Mouse (Mus musculus) stomach, embryonic 16.5 days (tissue): ENCODE data around the gene Homer2. TPM values are rescaled to one million over a fixed set of nuclear protein-coding genes. Genes with fewer than 3 reads are reported as not detected.

Experiments used
- ATAC-seq: fragments of 200-750 bp; cut with Nextera tagmentation; 2 replicates; pipeline ENCODE4 v1.8.0; 2017; ENCODE audit warnings: moderate number of reproducible peaks, moderate TSS enrichment; ENCODE audit not compliant: insufficient read depth, low FRiP score
- H3K27ac ChIP-seq: fragments of 300-500 bp; sonication (generic); 2 replicates; pipeline ENCODE4 v1.5.1; 2014; ENCODE audit warnings: low read length
- H3K27me3 ChIP-seq: fragments of 300-500 bp; sonication (generic); 2 replicates; pipeline ENCODE4 v1.6.1; 2014; ENCODE audit warnings: low read length, control low read depth, mixed read lengths; ENCODE audit not compliant: control insufficient read depth, insufficient read depth
- H3K36me3 ChIP-seq: fragments of 300-500 bp; sonication (generic); 2 replicates; pipeline ENCODE4 v1.6.1; 2014; ENCODE audit warnings: low read length; ENCODE audit not compliant: control insufficient read depth, insufficient read depth
- H3K4me1 ChIP-seq: fragments of 300-500 bp; sonication (generic); 2 replicates; pipeline ENCODE4 v1.6.1; 2014; ENCODE audit warnings: low read length, control low read depth, mixed read lengths; ENCODE audit not compliant: control insufficient read depth, insufficient read depth
- H3K4me2 ChIP-seq: fragments of 300-500 bp; sonication (generic); 2 replicates; pipeline ENCODE4 v1.6.1; 2014; ENCODE audit warnings: low read depth, low read length, mixed read lengths
- H3K4me3 ChIP-seq: fragments of 300-500 bp; sonication (generic); replicated peaks from 2 replicates; pipeline ENCODE4 v1.5.1; 2014; ENCODE audit warnings: mild to moderate bottlenecking, low read length
- H3K9ac ChIP-seq: fragments of 300-500 bp; sonication (generic); 2 replicates; pipeline ENCODE4 v1.6.1; 2014; ENCODE audit warnings: low read length
- H3K9me3 ChIP-seq: fragments of 300-500 bp; sonication (generic); replicated peaks from 2 replicates; pipeline ENCODE4 v1.6.1; 2016; ENCODE audit warnings: low read length, control low read depth; ENCODE audit not compliant: control insufficient read depth
- WGBS: fragments of 180-500 bp; shearing (Covaris S2); extraction: QIAGEN DNeasy Blood & Tissue Kit; methylation state at CpG from one replicate; pipeline ENCODE4 v1.1.7; 2014; 5-methylcytosine and 5-hydroxymethylcytosine counted together
- polyA plus RNA-seq: library from polyadenylated mRNA; unstranded; fragments of >200 nt; fragmentation: Nextera tagmentation; extraction: Ambion mirVana; gene quantifications from 2 replicates; pipeline ENCODE4 v1.2.1, GENCODE M21; 2015

Homer2 gene
- polyA plus RNA-seq, 1 experiment from 2014 or later = 33.3 TPM

DNA sequence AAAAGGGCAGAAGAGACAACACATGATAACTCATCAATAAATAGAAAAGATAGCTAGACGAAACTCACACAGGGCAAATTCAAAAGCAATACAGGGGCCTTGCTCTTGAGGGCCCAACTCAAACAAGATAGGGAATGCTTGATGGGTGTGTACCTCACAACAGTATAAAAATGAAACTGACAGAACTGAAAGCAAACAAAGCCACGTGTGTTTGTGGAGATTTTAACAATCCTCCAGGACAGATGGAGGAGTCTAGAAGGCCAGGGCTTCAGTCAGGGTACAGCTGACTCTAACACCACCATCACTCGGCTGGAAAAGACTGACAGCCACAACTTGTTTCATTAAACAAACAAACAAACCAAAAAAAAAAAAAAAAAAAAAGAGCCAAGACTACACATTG is 44.3 kb downstream of the Homer2 start:
- Histone ChIP-seq H3K4me3 (no peak overlapping the region), H3K9ac (no peak overlapping the region), H3K4me1 (0 out of 2 replicates have a peak, but pooled peaks cover 2% of the 10 kb centered on the region), H3K27ac (no peak overlapping the region), H3K4me2 (no peak overlapping the region), H3K9me3 (no peaks in the 10 kb centered on the region), H3K36me3 (no peaks in the 10 kb centered on the region), H3K27me3 (no peaks in the 10 kb centered on the region)
- WGBS = 31% methylated on average over 3 of the region's 3 CpGs
- ATAC-seq = no peak

DNA sequence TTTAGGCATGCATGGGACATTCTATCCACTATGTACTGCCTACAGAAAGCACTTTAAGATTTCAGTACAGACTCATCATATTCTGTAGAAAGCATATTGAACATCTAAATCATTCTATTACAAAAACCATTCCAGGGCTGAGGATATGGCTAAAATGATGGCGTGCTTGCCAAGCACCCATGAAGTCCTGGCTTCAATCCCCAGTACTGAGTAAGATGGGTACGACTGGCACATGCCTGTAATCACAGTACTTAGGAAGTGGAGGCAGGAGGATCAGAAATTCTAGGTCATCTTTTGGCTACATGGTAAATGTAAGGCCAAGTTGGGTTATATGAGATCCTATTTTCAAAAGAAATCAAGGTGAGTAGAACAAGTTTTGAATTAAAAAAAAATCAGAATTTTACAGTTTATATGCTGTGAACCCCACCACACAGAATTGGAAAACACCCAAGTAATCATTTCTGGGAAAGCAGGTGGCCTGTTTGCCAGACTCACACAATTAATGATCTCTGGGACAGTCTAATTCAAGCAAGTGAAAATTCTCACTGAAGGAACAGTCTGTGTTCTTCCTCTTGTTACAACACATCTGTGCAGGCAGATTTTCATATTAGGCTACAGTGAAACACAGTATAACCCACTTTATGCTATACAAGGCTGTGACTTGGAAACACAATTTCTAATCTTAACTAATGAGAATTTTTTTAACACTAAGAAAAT is 49.5 kb downstream of the Homer2 start:
- Histone ChIP-seq H3K4me1 (peaks cover 16% of the 10 kb centered on the region), H3K27ac (no peak overlapping the region), H3K9ac (no peak overlapping the region), H3K36me3 (no peaks in the 10 kb centered on the region), H3K27me3 (no peaks in the 10 kb centered on the region), H3K4me3 (no peak overlapping the region), H3K4me2 (no peak overlapping the region), H3K9me3 (no peaks in the 10 kb centered on the region)
- 82% methylated on average over 2 of the region's 2 CpGs for WGBS
- ATAC-seq = no peak

DNA sequence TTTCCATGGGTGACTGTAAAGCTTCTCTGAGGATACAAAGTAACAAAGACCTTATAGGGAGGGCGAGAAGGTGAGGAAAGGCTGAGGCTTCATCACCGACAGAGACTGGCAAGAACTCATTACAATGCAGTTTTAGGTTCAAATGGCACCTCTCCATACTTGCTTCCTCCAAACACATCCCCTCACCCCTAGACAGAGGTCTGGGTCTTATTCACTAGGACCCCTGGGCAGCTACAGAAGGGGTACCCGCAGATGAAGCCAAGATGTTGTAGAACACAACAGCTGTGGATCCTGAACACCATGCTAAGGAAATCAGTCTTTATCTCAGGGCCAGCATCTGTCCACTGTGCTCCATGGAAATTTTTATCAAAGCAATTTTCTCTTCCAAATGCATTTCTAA is 50.3 kb downstream of the Homer2 start:
- Histone ChIP-seq H3K36me3 (no peaks in the 10 kb centered on the region), H3K9me3 (no peaks in the 10 kb centered on the region), H3K27ac (no peak overlapping the region), H3K27me3 (no peaks in the 10 kb centered on the region), H3K9ac (no peak overlapping the region), H3K4me2 (no peak overlapping the region), H3K4me1 (peaks cover 16% of the 10 kb centered on the region), H3K4me3 (no peak overlapping the region)
- no peak for ATAC-seq
- 74% methylated on average over 3 of the region's 3 CpGs for WGBS

GRCm38 (mm10) chr7:81656635-81657034 is 50.7 kb downstream of the Homer2 start:
- no peaks in the 10 kb centered on the region for H3K9me3 ChIP-seq
- no peak overlapping the region for H3K4me3 ChIP-seq
- no peaks in the 10 kb centered on the region for H3K36me3 ChIP-seq
- no peak overlapping the region for H3K27ac ChIP-seq
- H3K4me2 ChIP-seq = no peak overlapping the region
- 56% methylated on average over 8 of the region's 8 CpGs for WGBS
- no peak overlapping the region for H3K9ac ChIP-seq
- H3K4me1 ChIP-seq = peaks cover 16% of the 10 kb centered on the region
- H3K27me3 ChIP-seq = no peaks in the 10 kb centered on the region
- no peak for ATAC-seq

- WGBS = 69% methylated on average over 9 of the region's 9 CpGs
- no peaks in the 10 kb centered on the region for H3K9me3 ChIP-seq
- no peak overlapping the region for H3K4me2 ChIP-seq
- no peaks in the 10 kb centered on the region for H3K36me3 ChIP-seq
- peaks cover 16% of the 10 kb centered on the region for H3K4me1 ChIP-seq
- ATAC-seq = no peak
- no peak overlapping the region for H3K4me3 ChIP-seq
- no peak overlapping the region for H3K27ac ChIP-seq
- no peak overlapping the region for H3K9ac ChIP-seq
- no peaks in the 10 kb centered on the region for H3K27me3 ChIP-seq
Measured at GRCm38 (mm10) chr7:81654946-81655718, 52.2 kb downstream of the Homer2 start.

DNA sequence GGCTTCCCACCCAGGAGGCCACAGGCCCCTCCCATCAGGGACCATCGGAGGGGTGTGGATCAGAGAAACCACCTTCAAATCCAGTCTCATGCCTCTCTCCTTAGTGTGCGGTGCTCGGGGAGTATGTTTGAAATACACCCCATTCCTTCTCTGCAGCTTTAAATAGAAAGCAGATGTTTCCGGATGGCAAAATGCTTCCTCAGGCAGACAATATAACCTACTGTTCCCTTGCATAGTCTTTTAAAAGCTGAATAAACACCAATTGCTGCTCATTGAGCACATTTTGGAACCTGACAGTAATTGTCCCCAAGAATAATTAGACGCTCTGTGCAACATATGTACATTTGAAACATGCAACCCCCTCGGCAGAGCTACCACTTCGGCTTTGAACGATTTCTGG is 53.3 kb downstream of the Homer2 start:
- Histone ChIP-seq H3K27ac (no peak overlapping the region), H3K4me1 (peaks cover 16% of the 10 kb centered on the region), H3K9ac (no peak overlapping the region; the same call in 1 of the 2 replicates), H3K9me3 (no peaks in the 10 kb centered on the region), H3K4me3 (no peak overlapping the region), H3K27me3 (no peaks in the 10 kb centered on the region), H3K36me3 (no peaks in the 10 kb centered on the region), H3K4me2 (no peak overlapping the region)
- ATAC-seq = no peak
- 39% methylated on average over 8 of the region's 8 CpGs for WGBS

DNA sequence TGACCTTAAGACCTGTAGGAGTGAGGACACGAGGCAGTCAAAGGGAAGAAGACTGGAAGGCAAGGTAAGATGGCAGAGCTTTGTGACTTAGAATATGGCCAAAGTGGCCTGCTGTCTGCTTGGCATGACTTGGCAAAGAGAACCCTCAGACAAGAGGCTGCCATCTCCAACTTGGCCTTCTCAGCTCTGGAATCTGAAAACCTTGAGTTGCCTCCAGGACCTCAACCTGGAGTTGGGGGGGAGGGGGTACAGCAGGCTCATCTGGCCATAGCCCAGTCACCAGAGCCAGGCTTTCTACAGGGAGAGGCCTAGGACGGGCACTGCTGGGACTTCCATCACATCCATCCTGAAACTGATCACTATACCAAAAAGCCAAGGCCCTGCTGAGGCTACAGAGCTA is 55.0 kb downstream of the Homer2 start:
- H3K9ac ChIP-seq = no peak overlapping the region
- H3K27ac ChIP-seq = no peak overlapping the region
- no peaks in the 10 kb centered on the region for H3K9me3 ChIP-seq
- ATAC-seq = no peak
- peaks cover 16% of the 10 kb centered on the region for H3K4me1 ChIP-seq
- no peak overlapping the region for H3K4me2 ChIP-seq
- no peak overlapping the region for H3K4me3 ChIP-seq
- 77% methylated on average over 2 of the region's 2 CpGs for WGBS
- H3K36me3 ChIP-seq = no peaks in the 10 kb centered on the region
- H3K27me3 ChIP-seq = no peaks in the 10 kb centered on the region

- H3K4me3 ChIP-seq = no peak overlapping the region
- no peak for ATAC-seq
- WGBS = 52% methylated on average over 5 of the region's 5 CpGs
Measured at GRCm38 (mm10) chr7:81651284-81651683, 56.0 kb downstream of the Homer2 start.

GRCm38 (mm10) chr7:81649270-81649669 is 58.1 kb downstream of the Homer2 start:
- Histone ChIP-seq H3K27ac (no peak overlapping the region), H3K4me1 (peaks cover 9% of the 10 kb centered on the region), H3K4me3 (no peak overlapping the region), H3K36me3 (no peaks in the 10 kb centered on the region), H3K27me3 (no peaks in the 10 kb centered on the region), H3K9ac (no peak overlapping the region), H3K9me3 (no peaks in the 10 kb centered on the region), H3K4me2 (no peak overlapping the region)
- ATAC-seq = no peak
- 87% methylated on average over 8 of the region's 8 CpGs for WGBS

More at GRCm38 (mm10) chr7:81651284-81651683, 56.0 kb downstream of the Homer2 start:
- H3K27me3 ChIP-seq = no peaks in the 10 kb centered on the region
- H3K4me2 ChIP-seq = no peak overlapping the region
- H3K27ac ChIP-seq = no peak overlapping the region
- peaks cover 16% of the 10 kb centered on the region for H3K4me1 ChIP-seq
- H3K9ac ChIP-seq = no peak overlapping the region
- no peaks in the 10 kb centered on the region for H3K9me3 ChIP-seq
- H3K36me3 ChIP-seq = no peaks in the 10 kb centered on the region
